Comparison of ENCODE assay signal across 22 mouse cellular contexts in genomic region chr7:112792679-112793078, GRCm38 (mm10).
DNase-seq lines count a peak whose midpoint lies in the region; ATAC-seq and TF ChIP-seq lines count a peak whose summit lies in the region.
"Had no signal": no experiment of that assay in that cellular context is flagged by ENCODE, and none has a peak within 500 bp of the region (broad histone marks: within the 10 kb centered on the region; RNA-seq: fewer than 3 reads in every experiment).

No protein-coding gene starts in this region.

- TF ChIP-seq CTCF in left cerebral cortex, adult 2 months (IDR thresholded peaks at IDR 0.05) = no peak

- no peak for ATAC-seq in megakaryocyte, adult 5-6 weeks (ENCODE audit: poor library complexity, severe bottlenecking)
- ATAC-seq: forebrain, embryonic 16.5 days had no signal

- intact Hi-C loops in left cerebral cortex, adult 2 months (cut with DNase I) = no loop called here
- intact Hi-C loops in left cerebral cortex, postnatal 36 days (cut with DNase I) = no loop called here

- peak; percentile 13 to 55 for DNase-seq in layer of hippocampus, adult 18-20 months (ENCODE audit: low spot score in 2 of 2)
- DNase-seq in layer of hippocampus, postnatal 14 days (ENCODE audit: low spot score in 2 of 2) = no peak
- DNase-seq in left cerebral cortex, adult 2 months (ENCODE audit: extremely low spot score in 1 of 2, low spot score in 2 of 2) = peak; percentile 17 to 20
- DNase-seq in left cerebral cortex, postnatal 36 days (ENCODE audit: low spot score in 2 of 2) = no peak
- peak; percentile 26 for DNase-seq in NIH3T3 (ENCODE audit: low read depth)
- peak; percentile 43 for DNase-seq in brain, adult 2 months (ENCODE audit: low read depth, low spot score)
- no peak for DNase-seq in kidney, postnatal 25 days
- DNase-seq: adrenal gland, adult 8-10 months; adrenal gland, postnatal 36 days; cerebellum, adult 11 months; cerebellum, adult 8-10 months; cerebellum, postnatal 14 days; gastrocnemius, postnatal 36 days; heart, adult 18-20 months; heart, postnatal 14 days had no signal

- no peak overlapping the region for H3K4me3 ChIP-seq in left cerebral cortex, adult 2 months
- H3K4me3 ChIP-seq: embryonic facial prominence, embryonic 12.5 days; forebrain, embryonic 12.5 days; heart, embryonic 15.5 days; hindbrain, embryonic 10.5 days had no signal

- no peak overlapping the region for H3K27ac ChIP-seq in left cerebral cortex, adult 2 months
- H3K27ac ChIP-seq: embryonic facial prominence, embryonic 12.5 days; heart, embryonic 15.5 days; hindbrain, embryonic 14.5 days had no signal

Comparison
In these comparisons a context has a peak if more than half of its experiments do, and no peak if none do; other contexts are left out.
1. DNase-seq: peak in layer of hippocampus, adult 18-20 months (2 of 2), left cerebral cortex, adult 2 months (2 of 2), NIH3T3 (single experiment) and brain, adult 2 months (single experiment); none in layer of hippocampus, postnatal 14 days (0 of 2), left cerebral cortex, postnatal 36 days (0 of 2) and kidney, postnatal 25 days (0 of 2).